Mouse (Mus musculus) G1E (cell line): ENCODE measurements at regions not wholly inside any gene's neighbourhood (a gene's known extent, or its start where the extent isn't known, plus 50 kb on each side); places are given as distances from the start of the nearest gene placed in this dataset.

Source experiments
- CTCF ChIP-seq: IDR thresholded peaks from 2 replicates; pipeline ENCODE4 v1.5.1; 2012; ENCODE audit warnings: low read depth, low read length, inconsistent platforms, mixed read lengths
- GATA1 ChIP-seq: IDR thresholded peaks from 2 replicates; pipeline ENCODE4 v1.6.1; 2012; ENCODE audit warnings: borderline replicate concordance, low read length, inconsistent platforms, mixed read lengths
- GATA2 ChIP-seq: IDR thresholded peaks from 2 replicates; pipeline ENCODE4 v1.6.1; 2012; ENCODE audit warnings: low read depth, low read length, inconsistent platforms, borderline replicate concordance

- no peak for TF ChIP-seq GATA1
- TF ChIP-seq CTCF, result no peak
- TF ChIP-seq GATA2, result no peak
Observed at GRCm38 (mm10) chr2:166264756-166265155, 109.3 kb upstream of the Sulf2 start.
